Mouse (Mus musculus) stomach, postnatal 0 days (tissue): ENCODE data around the gene Tnfrsf13c.

Experiments
- CTCF ChIP-seq: IDR thresholded peaks from 2 replicates; pipeline ENCODE4 v1.5.1; 2016; ENCODE audit warnings: antibody characterized with exemption, low read depth, mild to moderate bottlenecking, moderate library complexity
- EP300 ChIP-seq: optimal IDR thresholded peaks from 2 replicates; pipeline ENCODE3; 2016; ENCODE audit warnings: antibody characterized with exemption

GRCm38 (mm10) chr15:82225769-82226168 lies 1.6 kb upstream of the Tnfrsf13c start:
- no peak for TF ChIP-seq CTCF
- TF ChIP-seq EP300 = no peak
